Mouse (Mus musculus): Measurements from ENCODE around the gene Nr6a1.

GRCm38 (mm10) chr2:38777326-38777725, 150.2 kb downstream of the Nr6a1 start:
- TF ChIP-seq TAL1 (conservative IDR thresholded peaks at IDR 0.05; ENCODE audit: low read depth, low read length) (no peak), CTCF (IDR thresholded peaks at IDR 0.05; ENCODE audit: low read depth, low read length) (no peak), GATA1 (IDR thresholded peaks at IDR 0.05; ENCODE audit: borderline replicate concordance, low read length) (no peak)
